Mouse (Mus musculus) spleen, postnatal 4 days (tissue): ENCODE measurements at regions not wholly inside any gene's neighbourhood (a gene's known extent, or its start where the extent isn't known, plus 50 kb on each side); places are given as distances from the start of the nearest gene placed in this dataset.

Experiments used
- DNase-seq, 2 experiments: peaks; one replicate each; pipeline ENCODE4 v3.0.0; 2022; ENCODE audit warnings: low spot score in 2 of 2

DNA sequence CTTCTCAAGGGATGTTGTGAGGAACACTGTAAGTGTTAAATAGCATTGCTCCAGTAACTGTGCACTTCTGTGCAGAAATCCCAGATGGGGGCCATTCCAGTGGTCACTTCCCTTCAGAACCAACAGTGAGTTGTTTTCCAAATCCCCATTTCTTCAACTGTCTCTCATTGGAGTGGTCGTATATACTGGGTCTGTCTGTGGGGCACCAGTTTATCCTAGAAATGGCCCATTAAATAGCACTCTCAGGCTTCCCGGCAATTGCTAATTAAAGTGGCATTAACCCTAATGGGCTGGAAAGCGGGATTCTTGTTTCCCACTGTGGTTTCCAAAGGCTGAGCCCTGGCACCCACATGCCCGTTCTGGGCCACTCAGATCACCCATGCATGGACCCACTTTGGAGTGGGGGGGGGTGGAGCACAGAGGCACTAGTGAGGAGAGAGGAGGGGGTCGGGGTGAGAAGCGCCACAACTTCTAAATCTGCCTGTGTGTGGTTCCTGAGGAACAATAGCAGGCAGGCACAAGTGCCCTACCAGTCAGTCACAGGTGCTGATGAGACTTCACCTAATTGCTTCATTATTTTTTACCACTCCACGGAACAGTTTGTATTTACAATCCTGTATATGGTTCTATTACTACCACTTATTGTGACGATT, 78.1 kb downstream of the Fam204a start:
- DNase-seq, result no peak

DNA sequence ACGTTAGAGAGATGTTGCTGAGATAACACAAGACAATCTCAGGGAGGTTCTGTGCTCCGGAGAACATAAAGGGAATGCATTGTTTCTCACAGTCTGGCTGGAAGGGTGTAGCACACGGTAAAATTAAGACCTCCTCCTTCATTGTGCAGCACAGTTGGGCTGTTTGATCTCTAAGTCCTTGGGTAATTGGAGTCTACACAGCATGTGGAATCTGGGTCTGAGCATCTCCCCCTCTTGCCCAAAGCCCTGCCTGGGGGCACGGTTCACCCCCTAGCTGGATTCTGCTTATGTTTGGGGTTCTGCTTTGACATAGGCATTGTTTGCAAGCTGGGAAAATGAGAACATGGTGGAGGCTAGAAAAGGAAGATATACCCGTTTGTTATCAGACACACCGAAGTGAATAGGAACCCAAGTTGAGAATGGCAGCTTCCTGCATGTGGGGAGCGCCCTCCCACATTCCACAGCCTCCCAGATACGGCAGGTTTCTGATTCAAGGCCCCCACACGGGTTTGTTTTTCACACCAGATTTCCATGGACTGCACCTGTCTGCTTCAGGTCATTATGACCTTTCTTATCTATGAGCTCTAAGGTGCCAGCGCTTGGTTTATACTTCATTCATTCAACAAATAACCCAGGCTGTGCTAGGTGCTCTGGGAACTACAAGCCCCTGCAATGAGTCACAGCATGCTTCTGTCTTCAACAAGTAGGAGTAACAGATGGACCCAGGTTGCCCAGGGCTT, 79.9 kb downstream of the Fam204a start:
- DNase-seq, result no peak

GRCm38 (mm10) chr19:60145242-60145641, 81.3 kb downstream of the Fam204a start:
- DNase-seq, result no peak

- DNase-seq, result peak; percentile 62 to 85
These were observed 82.0 kb downstream of the Fam204a start for GRCm38 (mm10) chr19:60144336-60144989.

DNA sequence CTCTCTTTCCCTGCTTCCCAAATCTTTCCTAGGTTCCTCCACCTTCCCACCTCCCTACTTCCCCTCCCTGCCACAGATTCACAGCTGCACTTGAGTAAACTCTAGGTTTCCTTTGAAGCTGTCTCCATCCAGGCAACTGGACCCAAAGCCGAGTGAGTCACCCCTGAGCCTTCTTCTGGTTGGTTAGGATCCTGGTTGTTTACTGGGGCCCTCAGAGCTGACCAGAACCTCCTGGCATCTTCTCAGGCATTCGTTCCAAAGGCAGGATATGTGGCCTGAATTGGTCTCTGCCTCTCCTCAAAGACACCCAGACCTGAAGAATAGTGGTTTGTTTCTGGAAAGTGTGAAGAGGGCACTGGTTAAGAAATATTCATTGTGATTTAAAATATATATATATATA, 87.6 kb downstream of the Fam204a start:
- DNase-seq, result no peak

DNA sequence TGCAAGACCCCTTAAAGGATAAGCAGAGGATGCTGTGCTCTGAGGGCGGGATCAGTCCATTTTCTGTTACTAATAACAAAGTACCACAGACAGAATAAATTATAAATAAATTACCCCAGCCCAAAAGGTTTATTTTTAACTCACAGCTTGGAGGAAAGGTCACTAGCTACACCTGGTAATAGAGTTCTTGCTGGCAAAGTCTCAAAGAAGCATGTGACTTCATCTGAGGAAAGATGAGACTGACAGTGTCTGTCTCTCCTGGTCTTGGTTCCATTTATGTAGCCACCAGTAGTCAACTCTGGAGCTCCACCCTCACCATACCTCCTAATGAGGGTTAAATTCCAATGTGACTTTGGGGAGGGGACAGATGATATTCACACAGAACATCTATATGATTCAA, 90.0 kb downstream of the Fam204a start:
- DNase-seq, result no peak

- no peak for DNase-seq
These were observed 91.8 kb downstream of the Fam204a start for GRCm38 (mm10) chr19:60134447-60135328.

DNA sequence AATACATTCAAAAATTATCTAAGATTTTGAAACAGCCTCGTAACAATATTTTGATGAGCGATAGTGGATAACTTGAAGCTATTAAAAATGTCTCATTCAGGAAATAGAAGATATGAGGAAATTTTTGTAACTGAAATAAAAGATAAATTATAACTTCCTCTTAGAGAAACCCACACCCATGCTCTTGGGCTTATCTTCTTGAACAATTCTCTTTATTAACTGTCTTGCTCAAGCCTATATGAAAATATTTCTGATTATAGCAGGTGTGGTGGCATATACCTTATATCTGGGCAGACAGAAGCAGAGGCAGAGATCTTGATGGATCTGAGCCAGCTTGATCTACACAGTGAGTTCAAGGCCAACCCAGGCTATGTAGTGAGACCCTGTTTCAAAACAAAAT, 96.9 kb downstream of the Fam204a start:
- no peak for DNase-seq

GRCm38 (mm10) chr19:60124638-60125037, 101.9 kb downstream of the Fam204a start:
- no peak for DNase-seq

DNA sequence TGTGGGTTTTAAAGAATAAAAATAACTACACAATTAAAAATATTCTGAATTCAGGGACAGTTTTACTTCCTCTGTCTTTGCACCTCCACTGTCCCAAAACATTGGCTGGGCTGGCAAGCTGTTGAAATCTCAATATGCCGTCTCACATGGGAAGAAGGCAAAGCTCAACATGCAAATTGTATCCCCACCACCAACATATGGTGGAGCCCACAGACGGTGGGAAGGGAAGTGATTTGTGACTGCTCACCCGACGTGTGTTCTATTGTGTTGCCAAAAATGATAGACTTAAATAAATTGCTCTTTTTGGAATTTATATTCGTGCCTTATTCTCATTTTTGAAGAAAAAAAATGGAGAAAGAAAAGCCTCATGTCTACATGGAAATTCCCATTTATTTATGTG, 105.6 kb downstream of the Fam204a start:
- DNase-seq, result no peak

DNA sequence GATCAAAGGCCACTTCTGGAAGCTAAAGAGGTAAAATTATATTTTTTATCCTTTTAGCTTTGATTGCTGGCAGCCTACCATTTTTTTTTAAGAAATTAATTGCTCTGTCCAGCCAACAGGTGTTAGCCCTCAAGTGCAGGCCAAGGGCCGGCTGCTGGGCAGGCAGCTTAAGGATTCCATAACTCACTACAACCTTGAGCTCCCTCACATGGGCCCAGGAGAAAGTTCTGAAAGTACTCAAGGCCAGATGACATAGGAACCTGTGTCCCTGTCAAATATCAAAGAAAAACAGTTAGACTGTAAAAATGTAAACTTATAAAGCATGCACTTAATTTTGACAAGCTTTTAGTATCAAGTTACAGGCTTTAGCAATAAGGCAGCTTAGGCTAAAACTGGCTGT, 107.5 kb downstream of the Fam204a start:
- DNase-seq, result no peak

DNA sequence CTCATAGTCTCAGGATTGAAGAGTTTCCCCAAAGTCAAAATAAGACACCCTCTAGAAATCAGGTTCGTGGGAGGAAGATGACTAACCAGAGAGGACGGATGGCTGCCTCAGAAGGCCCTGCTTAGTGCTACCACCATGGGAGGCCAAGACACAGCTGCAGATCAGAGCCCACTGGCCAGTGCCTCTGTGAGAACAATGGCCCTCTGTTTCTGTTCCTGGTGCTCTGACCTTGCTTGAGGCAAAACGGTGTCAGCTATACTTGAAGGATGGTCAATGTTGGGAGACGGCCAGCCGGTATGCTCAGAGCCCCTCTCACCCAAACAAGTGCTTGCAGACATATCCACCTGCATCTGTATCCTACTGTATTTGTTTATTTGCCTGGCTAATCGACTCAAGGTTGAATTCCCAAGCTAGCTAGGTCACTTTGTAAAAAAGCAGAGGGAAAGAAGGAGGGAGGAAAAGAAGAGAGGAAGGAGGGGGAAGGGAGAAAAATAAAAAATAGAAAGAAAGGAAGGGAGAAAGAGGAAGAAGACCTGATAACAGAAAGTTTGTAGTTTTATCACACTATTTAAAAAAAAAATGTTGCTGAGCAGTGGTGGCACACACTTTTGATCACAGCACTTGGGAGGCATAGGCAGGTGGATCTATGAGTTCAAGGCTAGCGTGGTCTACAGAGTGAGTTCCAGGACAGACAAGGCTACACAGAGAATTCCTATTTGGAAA, 112.7 kb downstream of the Fam204a start:
- no peak for DNase-seq

- no peak for DNase-seq
These were observed 116.2 kb downstream of the Fam204a start for GRCm38 (mm10) chr19:60110278-60110677.

DNA sequence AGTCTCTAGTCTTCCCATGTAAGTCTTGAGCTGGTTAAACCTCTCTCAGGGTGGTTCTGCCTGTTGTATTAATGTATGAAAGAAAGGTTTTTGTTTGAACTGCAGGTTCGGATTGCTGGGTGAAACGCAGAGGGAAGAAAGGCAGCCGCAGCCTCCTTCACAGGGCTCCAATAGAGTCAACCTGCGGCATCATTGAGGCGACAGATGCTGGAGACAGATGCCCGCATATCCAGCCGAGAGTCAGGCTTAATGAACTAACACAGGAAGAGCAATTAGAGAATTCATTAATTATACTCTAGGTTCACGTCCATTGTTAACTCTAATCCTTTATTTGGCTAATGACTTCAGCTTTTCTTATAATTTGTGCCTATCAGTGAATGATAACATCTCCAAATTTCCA, 117.0 kb downstream of the Fam204a start:
- DNase-seq, result no peak

DNA sequence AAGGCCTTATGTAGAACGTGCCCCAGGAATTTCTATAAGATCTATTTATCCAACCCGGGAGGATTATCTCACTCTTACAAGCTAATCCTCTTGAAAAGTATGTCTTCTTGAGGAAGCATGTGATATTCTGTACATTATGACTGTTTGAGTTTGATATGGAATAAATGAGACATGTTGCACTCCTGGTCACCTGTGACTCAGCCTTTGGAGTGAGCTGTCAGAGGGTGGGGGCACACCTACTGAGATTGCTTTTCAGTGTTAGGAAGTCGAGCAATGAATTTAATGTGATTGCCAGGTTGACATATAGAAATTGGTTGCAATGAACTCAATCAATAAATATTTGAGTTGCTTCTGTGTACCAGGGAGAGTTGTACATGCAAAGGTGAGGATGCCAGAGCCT, 128.6 kb downstream of the Fam204a start:
- no peak for DNase-seq

DNA sequence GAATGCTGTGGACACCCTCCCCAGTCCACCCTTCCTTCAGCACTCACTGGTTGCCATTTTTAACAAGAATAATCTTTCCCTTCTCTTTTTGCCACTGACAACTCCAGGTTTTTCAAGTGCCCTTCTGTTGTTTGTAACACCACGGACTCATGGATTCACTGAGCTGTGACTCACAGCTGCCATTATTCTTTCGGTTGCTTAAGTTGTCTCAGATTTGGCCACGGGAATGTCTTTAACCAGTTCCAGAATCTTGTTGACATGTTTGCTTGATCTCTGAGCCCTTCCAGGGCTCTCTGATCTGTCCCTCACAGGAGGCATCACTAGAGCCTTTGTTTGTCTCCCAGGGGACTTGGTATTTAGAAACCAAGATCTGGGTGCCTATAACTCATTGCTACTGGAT, 131.5 kb upstream of the Rab11fip2 start:
- DNase-seq, result peak in 1 of 2 experiments; percentile 34

- peak in 1 of 2 experiments; percentile 28 for DNase-seq
These were observed 129.9 kb upstream of the Rab11fip2 start for GRCm38 (mm10) chr19:60073328-60073727.

- DNase-seq, result no peak
These were observed 122.7 kb upstream of the Rab11fip2 start for GRCm38 (mm10) chr19:60066183-60066582.

DNA sequence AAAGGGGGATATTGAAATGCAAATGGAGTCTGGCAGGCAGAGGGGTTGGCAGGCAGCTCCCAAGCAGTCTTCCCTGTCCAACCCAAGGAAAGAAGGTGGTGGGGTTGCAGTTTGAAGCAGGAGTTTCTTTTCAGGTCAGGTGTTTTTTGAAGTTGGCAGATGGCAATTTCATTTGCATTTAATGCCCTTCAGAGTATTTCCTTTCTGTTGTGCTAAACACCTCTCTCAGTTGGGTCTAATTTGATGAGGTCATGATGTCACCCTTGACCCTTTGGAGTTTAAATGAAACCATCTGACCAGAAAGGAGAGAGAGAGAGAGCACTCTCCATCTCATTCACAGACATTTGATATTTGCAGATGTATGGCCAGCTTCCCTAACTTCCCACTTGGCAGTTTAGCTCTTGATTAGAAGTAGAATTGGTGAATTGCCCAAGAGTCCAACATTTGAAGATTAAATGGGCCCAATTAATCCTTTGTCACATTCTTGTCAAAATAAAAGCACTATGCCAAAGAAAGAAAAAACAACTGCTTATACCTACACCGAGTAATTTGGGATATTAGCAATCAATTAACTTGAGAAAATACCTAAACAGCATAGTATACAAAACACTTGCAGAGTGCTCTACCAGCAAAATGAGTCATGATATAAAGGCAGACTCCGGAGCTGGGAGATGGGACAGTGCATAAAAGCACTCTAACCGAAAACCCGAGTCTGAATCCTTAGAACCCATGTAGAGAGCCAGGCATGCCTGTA, 111.8 kb upstream of the Rab11fip2 start:
- no peak for DNase-seq

DNA sequence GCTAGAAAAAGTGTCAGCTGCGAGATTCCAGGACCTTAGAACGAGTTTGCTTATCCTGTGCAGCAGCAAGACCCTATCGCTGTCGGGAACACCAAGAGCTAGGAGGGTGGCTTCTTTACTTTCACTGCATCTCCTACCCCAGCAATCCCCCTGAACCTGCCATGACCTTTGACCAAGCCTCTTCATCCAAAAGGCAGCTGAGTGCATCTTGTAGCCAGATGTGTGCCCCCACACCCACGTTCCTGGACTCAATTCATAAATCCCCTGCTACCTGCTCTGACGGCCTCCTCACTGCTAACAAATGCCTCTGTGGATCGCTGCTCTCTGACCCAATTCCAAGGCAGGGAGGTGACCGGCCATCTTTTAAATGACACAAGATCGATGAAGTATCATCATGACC, 107.7 kb upstream of the Rab11fip2 start:
- no peak for DNase-seq

DNA sequence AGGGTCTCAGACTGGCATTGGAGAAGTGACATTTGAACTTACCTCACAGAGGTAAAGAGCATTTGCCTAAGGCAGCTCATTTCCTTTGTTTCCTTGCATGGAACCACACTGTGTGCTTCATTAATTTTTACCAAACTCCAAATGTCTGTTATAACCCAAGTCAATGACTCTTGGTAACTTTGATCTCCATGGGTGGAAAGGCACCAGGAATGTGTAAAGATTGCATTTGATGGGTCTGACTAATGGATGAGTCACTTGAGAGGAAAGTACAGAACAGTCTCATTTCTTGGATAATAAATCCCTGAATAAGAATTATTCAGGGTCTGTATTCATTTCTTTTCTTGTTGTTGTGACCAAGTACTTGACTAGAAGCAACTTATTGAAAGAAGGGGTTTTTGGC, 97.3 kb upstream of the Rab11fip2 start:
- DNase-seq, result no peak
